Mouse (Mus musculus) lung, embryonic 14.5 days (tissue): ENCODE measurements around the gene Cep68. TPM values are rescaled to one million over a fixed set of nuclear protein-coding genes. Genes with fewer than 3 reads are reported as not detected.

Experiments used
- ATAC-seq: fragments of 200-750 bp; cut with Nextera tagmentation; 2 replicates; pipeline ENCODE4 v1.8.0; 2017; ENCODE audit warnings: mild to moderate bottlenecking, moderate TSS enrichment, moderate library complexity; ENCODE audit not compliant: insufficient read depth
- DNase-seq: peaks from one replicate; pipeline ENCODE4 v3.0.0-alpha.2; 2015
- H3K27ac ChIP-seq: fragments of 300-500 bp; sonication (generic); 2 replicates; pipeline ENCODE4 v1.5.1; 2014; ENCODE audit warnings: low read depth, mild to moderate bottlenecking, moderate library complexity
- H3K27me3 ChIP-seq: fragments of 300-500 bp; sonication (generic); 2 replicates; pipeline ENCODE4 v1.6.1; 2014; ENCODE audit warnings: low read length, control low read depth; ENCODE audit not compliant: insufficient read depth
- H3K36me3 ChIP-seq: fragments of 300-500 bp; sonication (generic); 2 replicates; pipeline ENCODE4 v1.6.1; 2014; ENCODE audit warnings: control low read depth; ENCODE audit not compliant: insufficient read depth
- H3K4me1 ChIP-seq: fragments of 300-500 bp; sonication (generic); 2 replicates; pipeline ENCODE4 v1.6.1; 2014; ENCODE audit warnings: antibody characterized with exemption, control low read depth; ENCODE audit not compliant: insufficient read depth
- H3K4me2 ChIP-seq: fragments of 300-500 bp; sonication (generic); 2 replicates; pipeline ENCODE4 v1.6.1; 2014; ENCODE audit warnings: mild to moderate bottlenecking
- H3K4me3 ChIP-seq: fragments of 300-500 bp; sonication (generic); 2 replicates; pipeline ENCODE4 v1.5.1; 2014; ENCODE audit warnings: low read depth, low read length
- H3K9ac ChIP-seq: fragments of 300-500 bp; sonication (generic); 2 replicates; pipeline ENCODE4 v1.6.1; 2014
- H3K9me3 ChIP-seq: fragments of 300-500 bp; sonication (generic); 2 replicates; pipeline ENCODE4 v1.6.1; 2016; ENCODE audit warnings: low read depth, low read length, control low read depth
- CTCF ChIP-seq: IDR thresholded peaks from 2 replicates; pipeline ENCODE4 v1.5.1; 2016; ENCODE audit warnings: antibody characterized with exemption, low read depth
- WGBS: fragments of 180-500 bp; shearing (Covaris S2); extraction: QIAGEN DNeasy Blood & Tissue Kit; methylation state at CpG from one replicate; pipeline ENCODE4 v1.1.7; 2014; 5-methylcytosine and 5-hydroxymethylcytosine counted together
- polyA plus RNA-seq: library from polyadenylated mRNA; unstranded; fragments of >200 nt; fragmentation: Nextera tagmentation; extraction: Ambion mirVana; gene quantifications from 2 replicates; pipeline ENCODE4 v1.2.1, GENCODE M21; 2014

Cep68 gene
- polyA plus RNA-seq, 1 experiment from 2014 or later: 46.6 TPM

DNA sequence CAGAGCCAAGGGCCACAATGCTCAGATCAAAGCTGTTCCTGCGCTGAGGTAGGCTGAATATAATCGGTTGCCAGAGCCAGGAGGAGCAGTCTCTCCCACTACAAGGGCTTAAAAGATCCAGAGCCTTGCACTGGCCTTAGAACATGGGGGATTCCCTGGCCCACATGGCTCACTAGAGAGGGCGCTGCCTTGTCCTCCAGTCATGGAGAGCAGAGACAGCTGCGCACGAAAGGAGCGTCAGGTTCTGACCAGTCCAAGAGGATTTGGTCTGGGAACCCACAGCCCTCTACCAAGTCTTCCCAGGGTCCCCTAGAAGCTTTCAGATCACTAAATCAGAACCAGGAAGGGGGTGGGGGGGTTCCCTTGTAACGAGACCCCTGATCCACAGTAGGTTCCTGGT, 7.9 kb downstream of the Cep68 start:
- Histone ChIP-seq H3K4me1 (0 out of 2 replicates have a peak, but pooled peaks cover 2% of the 10 kb centered on the region), H3K4me3 (no peak overlapping the region), H3K9ac (no peak overlapping the region), H3K9me3 (no peaks in the 10 kb centered on the region), H3K27ac (no peak overlapping the region), H3K4me2 (no peak overlapping the region), H3K36me3 (peaks cover 78% of the 10 kb centered on the region), H3K27me3 (no peaks in the 10 kb centered on the region)
- no peak for TF ChIP-seq CTCF
- no peak for DNase-seq
- ATAC-seq: no peak
- WGBS: 90% methylated on average over 7 of the region's 7 CpGs

- Histone ChIP-seq H3K4me1 (no peaks in the 10 kb centered on the region), H3K36me3 (peaks cover 82% of the 10 kb centered on the region), H3K27ac (no peak overlapping the region), H3K4me3 (no peak overlapping the region), H3K4me2 (no peak overlapping the region), H3K9ac (no peak overlapping the region), H3K27me3 (no peaks in the 10 kb centered on the region), H3K9me3 (no peaks in the 10 kb centered on the region)
- TF ChIP-seq CTCF: no peak
- WGBS: 86% methylated on average over 5 of the region's 5 CpGs
- DNase-seq (no peak), ATAC-seq (no peak)
Observed at GRCm38 (mm10) chr11:20240331-20240730, 8.9 kb downstream of the Cep68 start.

GRCm38 (mm10) chr11:20239279-20239861, 9.9 kb downstream of the Cep68 start:
- Histone ChIP-seq H3K9ac (no peak overlapping the region), H3K27me3 (no peaks in the 10 kb centered on the region), H3K4me2 (no peak overlapping the region), H3K27ac (no peak overlapping the region), H3K9me3 (no peaks in the 10 kb centered on the region), H3K4me3 (no peak overlapping the region), H3K36me3 (peaks cover 86% of the 10 kb centered on the region), H3K4me1 (no peaks in the 10 kb centered on the region)
- no peak for ATAC-seq
- 88% methylated on average over 9 of the region's 9 CpGs for whole genome bisulfite sequencing
- no peak for TF ChIP-seq CTCF
- DNase-seq: no peak

DNA sequence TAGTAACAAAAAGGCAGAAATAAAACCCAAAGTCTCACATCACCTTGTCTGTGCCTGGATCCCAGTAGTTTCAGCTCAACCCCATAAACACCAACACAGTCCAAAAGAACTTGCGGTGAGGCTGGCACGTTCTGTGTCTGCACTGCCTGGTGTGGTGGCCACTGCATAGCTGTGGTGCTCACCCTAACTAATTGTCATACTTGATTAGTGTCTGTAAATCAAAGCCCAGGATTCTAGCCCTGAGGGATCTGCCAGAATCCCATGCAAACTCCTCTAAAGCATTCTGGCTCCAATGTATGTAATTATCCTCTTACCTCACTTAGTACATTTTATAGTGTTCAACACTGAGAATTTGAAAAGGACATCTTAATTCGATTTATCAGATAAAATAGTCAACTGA, 11.3 kb downstream of the Cep68 start:
- DNase-seq: no peak
- no peaks in the 10 kb centered on the region for H3K27me3 ChIP-seq
- no peak for TF ChIP-seq CTCF
- H3K4me1 ChIP-seq: no peaks in the 10 kb centered on the region
- 90% methylated on average over 3 of the region's 3 CpGs for WGBS
- no peak overlapping the region for H3K27ac ChIP-seq
- no peak overlapping the region for H3K4me3 ChIP-seq
- H3K9me3 ChIP-seq: no peaks in the 10 kb centered on the region
- H3K36me3 ChIP-seq: peaks cover 91% of the 10 kb centered on the region
- H3K4me2 ChIP-seq: no peak overlapping the region
- ATAC-seq: no peak
- no peak overlapping the region for H3K9ac ChIP-seq

DNA sequence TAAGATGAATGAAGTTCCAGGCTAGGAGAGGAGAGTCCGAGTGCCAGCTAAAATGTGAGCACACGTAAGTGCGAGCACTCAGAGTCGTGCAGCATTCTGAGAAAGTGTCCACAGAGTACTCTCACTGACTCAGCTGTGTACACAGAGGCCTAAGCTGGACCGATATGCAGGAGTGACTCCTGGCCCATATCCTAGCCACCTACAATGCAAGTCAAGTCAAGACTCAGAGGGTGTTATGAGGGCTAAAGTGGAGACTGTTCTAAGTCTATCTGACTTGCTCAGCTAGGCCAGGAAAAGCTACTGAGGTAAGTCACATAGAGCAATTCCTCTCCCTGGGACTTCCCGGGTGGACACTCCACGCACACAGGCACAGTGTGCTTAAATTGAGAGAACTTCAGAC, 12.2 kb downstream of the Cep68 start:
- Histone ChIP-seq H3K4me3 (no peak overlapping the region), H3K4me2 (no peak overlapping the region), H3K36me3 (peaks cover 90% of the 10 kb centered on the region), H3K27ac (no peak overlapping the region), H3K9ac (no peak overlapping the region), H3K27me3 (no peaks in the 10 kb centered on the region), H3K9me3 (no peaks in the 10 kb centered on the region), H3K4me1 (no peaks in the 10 kb centered on the region)
- TF ChIP-seq CTCF: no peak
- WGBS: 85% methylated on average over 7 of the region's 7 CpGs
- DNase-seq (no peak), ATAC-seq (no peak)

- Histone ChIP-seq H3K27ac (no peak overlapping the region), H3K9me3 (no peaks in the 10 kb centered on the region), H3K27me3 (no peaks in the 10 kb centered on the region), H3K4me1 (no peaks in the 10 kb centered on the region), H3K36me3 (peaks cover 88% of the 10 kb centered on the region), H3K4me3 (no peak overlapping the region), H3K9ac (no peak overlapping the region), H3K4me2 (no peak overlapping the region)
- no peak for TF ChIP-seq CTCF
- WGBS: 63% methylated on average over 3 of the region's 3 CpGs
- ATAC-seq: no peak
- no peak for DNase-seq
Observed at GRCm38 (mm10) chr11:20234233-20234632, 15.0 kb downstream of the Cep68 start.

DNA sequence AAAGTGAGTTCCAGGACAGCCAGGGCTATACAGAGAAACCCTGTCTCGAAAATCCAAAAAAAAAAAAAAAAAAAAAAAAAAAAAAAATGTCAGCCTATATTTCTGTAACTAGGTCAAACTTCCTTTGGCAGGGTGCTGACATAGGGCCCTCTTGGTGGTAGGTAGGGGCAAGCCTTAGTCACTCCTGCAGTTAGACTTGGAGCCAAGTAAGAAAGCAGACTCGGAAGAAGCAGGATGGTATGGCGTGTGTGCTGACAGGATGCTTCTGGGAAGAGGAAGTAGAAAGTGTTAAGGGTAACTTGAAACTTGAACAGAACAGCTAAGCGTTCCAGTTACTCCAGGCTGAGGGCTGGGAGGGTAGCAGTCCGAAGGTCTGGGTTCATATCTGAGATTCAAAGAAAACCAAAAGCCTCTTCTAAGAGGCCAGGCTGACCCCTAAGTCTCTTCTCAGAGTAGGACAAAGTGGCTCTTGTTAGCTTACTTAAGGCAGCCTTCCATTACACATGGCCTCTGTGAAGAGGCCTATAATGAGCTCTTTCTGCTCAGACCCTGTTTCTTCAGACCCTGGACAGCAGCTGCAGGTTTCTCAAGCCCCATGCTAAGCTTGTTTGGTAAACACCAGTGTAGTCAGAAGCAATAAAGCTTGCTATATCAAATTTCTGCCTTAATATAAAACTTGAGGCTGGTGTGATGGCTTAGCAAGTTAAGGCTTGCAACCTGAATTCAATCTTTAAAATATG, 17.0 kb downstream of the Cep68 start:
- Histone ChIP-seq H3K27ac (0 out of 2 replicates have a peak overlapping the region, but pooled peaks have one; percentile 14), H3K9me3 (no peaks in the 10 kb centered on the region), H3K4me1 (no peaks in the 10 kb centered on the region), H3K36me3 (peaks cover 89% of the 10 kb centered on the region), H3K27me3 (no peaks in the 10 kb centered on the region), H3K4me3 (no peak overlapping the region), H3K9ac (no peak overlapping the region), H3K4me2 (no peak overlapping the region)
- 46% methylated on average over 4 of the region's 5 CpGs for WGBS
- DNase-seq: no peak
- no peak for TF ChIP-seq CTCF
- ATAC-seq: no peak
